Mouse (Mus musculus): ENCODE measurements around the gene Nudt16l1.

DNA sequence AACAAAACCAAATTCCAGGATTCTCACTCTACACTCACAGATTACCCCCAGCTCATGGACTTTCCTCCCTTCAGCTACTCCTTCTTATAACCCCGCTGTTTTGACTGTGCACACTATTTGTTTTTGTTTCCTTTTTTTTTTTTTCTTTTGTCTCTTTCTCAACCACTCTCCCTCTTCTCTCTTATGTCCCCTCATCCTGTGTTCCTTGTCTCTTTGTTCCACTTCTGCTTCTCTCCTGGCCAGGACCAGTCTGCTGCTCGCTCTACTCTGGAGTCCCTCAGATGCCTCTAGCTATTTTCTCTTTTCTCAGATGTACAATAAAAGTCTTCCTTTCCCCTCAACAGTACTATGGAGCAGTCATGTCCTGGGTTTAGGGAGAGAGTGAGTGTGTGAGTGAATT, 36.2 kb upstream of the Nudt16l1 start:
- TF ChIP-seq CTCF (IDR thresholded peaks at IDR 0.05; ENCODE audit: low read depth) (no peak), EP300 (IDR thresholded peaks at IDR 0.05; ENCODE audit: low read depth) (no peak)
